Mouse (Mus musculus): ENCODE data around the gene Clec2e.

Clec2e gene

DNA sequence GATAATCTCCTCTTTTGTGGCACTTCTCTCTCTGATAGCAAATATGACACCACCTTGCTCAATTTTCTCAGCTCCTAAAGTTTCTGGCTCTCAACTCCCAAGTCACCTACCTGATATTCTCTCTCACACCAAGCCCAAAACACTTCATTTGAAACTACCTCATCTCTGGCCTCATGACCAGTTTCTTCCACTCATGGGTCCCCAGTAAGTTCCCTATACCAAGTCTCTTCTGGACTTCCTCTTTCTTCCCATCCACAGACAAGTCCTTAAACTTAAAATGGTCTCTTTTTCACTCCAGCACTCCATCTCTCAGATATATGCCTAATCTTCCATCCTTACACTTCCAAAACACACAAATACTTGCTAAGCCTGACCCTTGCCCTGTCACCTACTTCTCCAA, 42.7 kb downstream of the Clec2e start:
- no peak for DNase-seq (ENCODE audit: extremely low spot score, low spot score)

- DNase-seq (ENCODE audit: extremely low spot score, low spot score) = no peak
These were observed 44.5 kb downstream of the Clec2e start for GRCm38 (mm10) chr6:129056237-129056636.

- DNase-seq (ENCODE audit: extremely low spot score, low spot score) = no peak
These were observed 49.0 kb downstream of the Clec2e start for GRCm38 (mm10) chr6:129051731-129052130.

GRCm38 (mm10) chr6:129051086-129051485, 49.6 kb downstream of the Clec2e start:
- no peak for DNase-seq (ENCODE audit: extremely low spot score, low spot score)

GRCm38 (mm10) chr6:129049596-129050251, 51.0 kb downstream of the Clec2e start:
- peak; percentile 30 for DNase-seq (ENCODE audit: extremely low spot score, low spot score)

DNA sequence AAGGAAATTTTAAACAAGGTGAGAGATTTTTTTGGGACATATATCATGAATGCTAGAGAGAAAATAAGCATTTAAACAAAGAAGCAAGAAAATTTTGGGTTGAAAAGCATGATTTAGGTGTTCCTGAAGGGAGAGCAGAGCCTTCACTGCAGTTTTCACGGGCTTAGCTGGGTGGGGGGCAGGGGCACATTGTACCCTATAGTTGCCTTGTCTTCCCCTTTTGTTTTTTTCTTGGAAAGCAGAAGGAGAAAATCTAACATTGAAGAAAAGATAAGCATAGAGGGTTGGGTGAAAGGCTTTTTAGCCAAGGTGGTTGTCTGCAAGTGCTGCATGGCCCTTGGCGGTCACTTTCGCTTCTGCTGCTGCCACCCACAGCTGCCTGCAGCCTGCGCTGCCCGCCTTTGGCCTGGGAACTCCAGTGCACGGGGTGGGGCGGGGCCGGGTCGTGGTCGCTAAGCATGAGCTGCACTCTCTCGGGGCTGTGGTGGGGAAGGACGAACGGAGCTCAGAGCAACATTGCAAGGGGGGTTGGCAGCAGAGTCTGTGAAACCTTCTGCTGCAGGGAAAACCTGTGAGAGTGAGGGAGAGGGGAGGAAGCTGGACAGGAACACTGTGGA, 51.7 kb downstream of the Clec2e start:
- peak; percentile 75 for DNase-seq (ENCODE audit: extremely low spot score, low spot score)

- no peak for DNase-seq (ENCODE audit: extremely low spot score, low spot score)
These were observed 52.3 kb downstream of the Clec2e start for GRCm38 (mm10) chr6:129048381-129048780.

GRCm38 (mm10) chr6:129045601-129046000, 55.1 kb downstream of the Clec2e start, which contains the start of gene Klrb1f:
Gene Klrb1f (plus strand): TSS chr6:129045901.
- DNase-seq (ENCODE audit: extremely low spot score, low spot score) = no peak

DNA sequence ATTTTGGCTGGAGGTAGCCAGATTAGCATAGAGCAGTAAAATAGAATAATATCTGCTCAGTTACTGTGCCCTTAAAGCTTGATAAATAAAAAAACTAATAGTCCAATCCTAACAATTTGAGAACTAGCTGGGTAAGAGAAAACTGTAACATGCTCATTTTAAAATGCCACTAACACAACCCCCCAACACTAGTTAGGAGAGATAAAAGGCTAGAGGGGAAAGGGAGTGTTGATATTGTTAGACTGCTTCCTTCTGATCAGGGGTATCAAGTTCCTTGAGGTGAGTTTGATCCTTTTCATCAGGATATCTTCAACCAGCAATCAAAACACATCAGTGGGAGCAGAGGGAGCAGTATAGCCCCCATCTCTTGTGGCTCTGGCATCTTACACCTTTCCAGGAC, 58.2 kb downstream of the Clec2e start:
- DNase-seq (ENCODE audit: extremely low spot score, low spot score) = no peak

Measured in neural tube, embryonic 10.5 days (tissue).